ENCODE assay signal across 16 mouse cellular contexts in genomic region chr4:137788511-137789049, GRCm38 (mm10). TPM values are rescaled to one million over a fixed set of nuclear protein-coding genes. Genes with fewer than 3 reads are reported as not detected.
A peak's percentile ranks its signal among the peaks of the same experiment; 100 is the strongest.
DNase-seq lines count a peak whose midpoint lies in the region; ATAC-seq and TF ChIP-seq lines count a peak whose summit lies in the region.
"Had no signal": no experiment of that assay in that cellular context is flagged by ENCODE, and none has a peak within 500 bp of the region (broad histone marks: within the 10 kb centered on the region; RNA-seq: fewer than 3 reads in every experiment).

No protein-coding gene starts in this region.

- ATAC-seq in hindbrain, embryonic 12.5 days (ENCODE audit: low FRiP score) = peak; percentile 68
- no peak for ATAC-seq in hindbrain, postnatal 0 days
- ATAC-seq in midbrain, embryonic 12.5 days (ENCODE audit: low FRiP score, low read depth) = peak; percentile 27; the same call in 1 of the 2 replicates
- no peak for ATAC-seq in midbrain, embryonic 16.5 days
- no peak for ATAC-seq in midbrain, embryonic 14.5 days (ENCODE audit: low FRiP score, low TSS enrichment)
- ATAC-seq: intestine, embryonic 16.5 days had no signal

- H3K27ac ChIP-seq in hindbrain, embryonic 12.5 days = peak overlapping the region; percentile 50; the same call in 1 of the 2 replicates
- no peak overlapping the region for H3K27ac ChIP-seq in hindbrain, postnatal 0 days
- no peak overlapping the region for H3K27ac ChIP-seq in midbrain, embryonic 12.5 days (replicated peaks)
- no peak overlapping the region for H3K27ac ChIP-seq in midbrain, embryonic 16.5 days (ENCODE audit: low read length)
- H3K27ac ChIP-seq in ES-E14 (ENCODE audit: insufficient read depth, low read depth, low read length, poor library complexity, severe bottlenecking) = peak overlapping the region; percentile 38; the same call in 1 of the 2 replicates
- no peak overlapping the region for H3K27ac ChIP-seq in midbrain, embryonic 14.5 days (replicated peaks; ENCODE audit: low read depth, low read length)
- H3K27ac ChIP-seq: forebrain, embryonic 12.5 days; heart, embryonic 15.5 days; liver, embryonic 13.5 days had no signal

- TF ChIP-seq CTCF in hindbrain, postnatal 0 days (IDR thresholded peaks at IDR 0.05; ENCODE audit: low read depth) = no peak

- no peaks in the 10 kb centered on the region for H3K36me3 ChIP-seq in hindbrain, embryonic 12.5 days
- H3K36me3 ChIP-seq in hindbrain, postnatal 0 days (ENCODE audit: insufficient read depth, low read length) = no peaks in the 10 kb centered on the region
- H3K36me3 ChIP-seq in midbrain, embryonic 12.5 days = no peaks in the 10 kb centered on the region
- H3K36me3 ChIP-seq in midbrain, embryonic 16.5 days (ENCODE audit: control insufficient read depth, insufficient read depth, low read length) = no peaks in the 10 kb centered on the region
- H3K36me3 ChIP-seq in ES-E14 (ENCODE audit: control insufficient read depth, insufficient read depth, low read length, poor library complexity, severe bottlenecking) = 0 out of 2 replicates have a peak, but pooled peaks cover 4% of the 10 kb centered on the region
- H3K36me3 ChIP-seq in midbrain, embryonic 14.5 days (ENCODE audit: control insufficient read depth, insufficient read depth, low read length) = no peaks in the 10 kb centered on the region
- H3K36me3 ChIP-seq: forebrain, embryonic 12.5 days; G1E; heart, embryonic 15.5 days; liver, embryonic 13.5 days had no signal

- H3K27me3 ChIP-seq in hindbrain, embryonic 12.5 days = no peaks in the 10 kb centered on the region
- H3K27me3 ChIP-seq in hindbrain, postnatal 0 days (ENCODE audit: insufficient read depth, low read length) = no peaks in the 10 kb centered on the region
- H3K27me3 ChIP-seq in midbrain, embryonic 12.5 days = 0 out of 2 replicates have a peak, but pooled peaks cover under 1% of the 10 kb centered on the region
- H3K27me3 ChIP-seq in midbrain, embryonic 16.5 days (ENCODE audit: control insufficient read depth, insufficient read depth, low read depth, low read length) = no peaks in the 10 kb centered on the region
- no peaks in the 10 kb centered on the region for H3K27me3 ChIP-seq in midbrain, embryonic 14.5 days (ENCODE audit: control insufficient read depth, insufficient read depth, low read length)
- H3K27me3 ChIP-seq: forebrain, embryonic 12.5 days had no signal

- no peak overlapping the region for H3K4me3 ChIP-seq in hindbrain, embryonic 12.5 days
- H3K4me3 ChIP-seq in hindbrain, postnatal 0 days (ENCODE audit: low read length) = no peak overlapping the region
- no peak overlapping the region for H3K4me3 ChIP-seq in midbrain, embryonic 12.5 days
- no peak overlapping the region for H3K4me3 ChIP-seq in midbrain, embryonic 16.5 days (ENCODE audit: low read depth, low read length)
- no peak overlapping the region for H3K4me3 ChIP-seq in ES-E14 (ENCODE audit: insufficient read depth in 1 of 2, low read depth in 1 of 2, low read length in 2 of 2, poor library complexity in 1 of 2, severe bottlenecking in 1 of 2)
- no peak overlapping the region for H3K4me3 ChIP-seq in midbrain, embryonic 14.5 days (replicated peaks; ENCODE audit: low read depth, low read length)
- H3K4me3 ChIP-seq: forebrain, embryonic 12.5 days; heart, embryonic 15.5 days; liver, embryonic 13.5 days had no signal

- no peak overlapping the region for H3K9ac ChIP-seq in hindbrain, embryonic 12.5 days
- no peak overlapping the region for H3K9ac ChIP-seq in hindbrain, postnatal 0 days (replicated peaks; ENCODE audit: low read length)
- no peak overlapping the region for H3K9ac ChIP-seq in midbrain, embryonic 12.5 days (replicated peaks)
- H3K9ac ChIP-seq in midbrain, embryonic 16.5 days (ENCODE audit: low read depth, low read length) = no peak overlapping the region
- H3K9ac ChIP-seq in ES-E14 (ENCODE audit: insufficient read depth, low read depth, low read length, poor library complexity, severe bottlenecking) = no peak overlapping the region
- H3K9ac ChIP-seq in midbrain, embryonic 14.5 days (replicated peaks; ENCODE audit: low read length) = no peak overlapping the region
- H3K9ac ChIP-seq: forebrain, embryonic 12.5 days; heart, embryonic 15.5 days; liver, embryonic 13.5 days had no signal

- peaks cover 24% of the 10 kb centered on the region for H3K4me1 ChIP-seq in hindbrain, embryonic 12.5 days
- H3K4me1 ChIP-seq in hindbrain, postnatal 0 days (ENCODE audit: insufficient read depth, low read length) = peaks cover 4% of the 10 kb centered on the region; the same call in 1 of the 2 replicates
- peaks cover 32% of the 10 kb centered on the region for H3K4me1 ChIP-seq in midbrain, embryonic 12.5 days
- H3K4me1 ChIP-seq in midbrain, embryonic 16.5 days (ENCODE audit: control insufficient read depth, insufficient read depth, low read length) = no peaks in the 10 kb centered on the region; the same call in 1 of the 2 replicates
- peaks cover 13 to 40% of the 10 kb centered on the region in 2 experiments for H3K4me1 ChIP-seq in ES-E14 (ENCODE audit: control insufficient read depth in 2 of 2, insufficient read depth in 2 of 2, low read length in 2 of 2, poor library complexity in 1 of 2)
- peaks cover 17% of the 10 kb centered on the region; the same call in 1 of the 2 replicates for H3K4me1 ChIP-seq in midbrain, embryonic 14.5 days (ENCODE audit: control insufficient read depth, insufficient read depth, low read length)

- in situ Hi-C loops in ES-E14 (cut with MboI; ENCODE audit: low sequenced_read_pairs in 2 of 2, unreplicated experiment in 2 of 2) = no loop called here

- no peak overlapping the region for H3K4me2 ChIP-seq in hindbrain, embryonic 12.5 days (replicated peaks)
- no peak overlapping the region for H3K4me2 ChIP-seq in hindbrain, postnatal 0 days (ENCODE audit: low read depth, low read length)
- H3K4me2 ChIP-seq in midbrain, embryonic 12.5 days (replicated peaks) = no peak overlapping the region
- no peak overlapping the region for H3K4me2 ChIP-seq in midbrain, embryonic 16.5 days (ENCODE audit: low read length)
- no peak overlapping the region for H3K4me2 ChIP-seq in midbrain, embryonic 14.5 days (ENCODE audit: low read length)
- H3K4me2 ChIP-seq: forebrain, embryonic 12.5 days; heart, embryonic 15.5 days; liver, embryonic 13.5 days had no signal

- H3K9me3 ChIP-seq in hindbrain, embryonic 12.5 days (replicated peaks) = no peaks in the 10 kb centered on the region
- H3K9me3 ChIP-seq in hindbrain, postnatal 0 days (ENCODE audit: low read length) = no peaks in the 10 kb centered on the region
- H3K9me3 ChIP-seq in midbrain, embryonic 12.5 days = no peaks in the 10 kb centered on the region
- H3K9me3 ChIP-seq in midbrain, embryonic 16.5 days (replicated peaks; ENCODE audit: control insufficient read depth, low read length, poor library complexity, severe bottlenecking) = no peaks in the 10 kb centered on the region
- no peaks in the 10 kb centered on the region for H3K9me3 ChIP-seq in ES-E14 (ENCODE audit: control insufficient read depth, insufficient read depth, low read depth, low read length)
- no peaks in the 10 kb centered on the region for H3K9me3 ChIP-seq in midbrain, embryonic 14.5 days (ENCODE audit: control insufficient read depth, low read length)
- H3K9me3 ChIP-seq: forebrain, embryonic 12.5 days; G1E; heart, embryonic 15.5 days; liver, embryonic 13.5 days had no signal

- WGBS in hindbrain, embryonic 12.5 days = 45% methylated on average over 7 of the region's 7 CpGs
- 53% methylated on average over 7 of the region's 7 CpGs for WGBS in hindbrain, postnatal 0 days
- WGBS in midbrain, embryonic 12.5 days = 60% methylated on average over 7 of the region's 7 CpGs
- 55% methylated on average over 7 of the region's 7 CpGs for WGBS in midbrain, embryonic 16.5 days
- WGBS in midbrain, embryonic 14.5 days = 38% methylated on average over 7 of the region's 7 CpGs

- no peak for DNase-seq in hindbrain, postnatal 0 days (ENCODE audit: low spot score)
- DNase-seq in ES-E14 (ENCODE audit: low read depth, low spot score) = no peak
- DNase-seq in midbrain, embryonic 14.5 days = peak; percentile 40
- no peak for DNase-seq in T-cell, adult 2 months (ENCODE audit: low spot score)
- no peak for DNase-seq in thymus, postnatal 0 days (ENCODE audit: low spot score)
- DNase-seq: cerebellum, adult 11 months; gastrocnemius, postnatal 14 days; liver, embryonic 13.5 days had no signal

TF ChIP-seq in ES-E14, 5 proteins besides CTCF, POLR2A, EP300 and RAD21:
- no peak for TF ChIP-seq HCFC1 (IDR thresholded peaks at IDR 0.05; ENCODE audit: borderline replicate concordance, insufficient read depth, low read length)
- TF ChIP-seq ZNF384 (IDR thresholded peaks at IDR 0.05; ENCODE audit: low read depth, low read length) = no peak
- TF ChIP-seq MAFK (IDR thresholded peaks at IDR 0.05; ENCODE audit: insufficient read depth, low read depth, low read length) = no peak
- TF ChIP-seq ZC3H11A (IDR thresholded peaks at IDR 0.05; ENCODE audit: borderline replicate concordance, low read depth, low read length) = no peak
- TF ChIP-seq CHD2 (IDR thresholded peaks at IDR 0.05; ENCODE audit: low read depth, low read length) = no peak

RNA-seq across cellular contexts. Expression of gene Alpl, which starts 7.6 kb away (rescaled TPM):
- polyA plus RNA-seq in hindbrain, embryonic 12.5 days (2016; fragmentation: Nextera tagmentation; extraction: Ambion mirVana) = 13.6 and 15.9 TPM in 2 replicates
- total RNA-seq in hindbrain, postnatal 0 days (2014; rRNA removed) = 15.3 and 22.4 TPM in 2 replicates
- polyA plus RNA-seq in hindbrain, postnatal 0 days (2015; fragmentation: Nextera tagmentation; extraction: Ambion mirVana) = 16.6 and 17.5 TPM in 2 replicates
- polyA plus RNA-seq in midbrain, embryonic 12.5 days (2016; fragmentation: Nextera tagmentation; extraction: Ambion mirVana) = 14.7 and 17.1 TPM in 2 replicates
- 9.1 and 12.1 TPM in 2 replicates for polyA plus RNA-seq in midbrain, embryonic 16.5 days (2015; fragmentation: Nextera tagmentation; extraction: Ambion mirVana)
- 234 and 330 TPM in 2 replicates for total RNA-seq in ES-E14 (2012; rRNA removed)
- 6.0 and 6.1 TPM in 2 replicates for polyA plus RNA-seq in midbrain, embryonic 14.5 days (2014; fragmentation: Nextera tagmentation; extraction: Ambion mirVana)
- 1.4 and 1.5 TPM in 2 replicates for polyA plus RNA-seq in thymus, postnatal 0 days (2015; fragmentation: Nextera tagmentation; extraction: Ambion mirVana)
- total RNA-seq: G1E; megakaryocyte-erythroid progenitor cell, adult 5-6 weeks had no signal
- polyA plus RNA-seq: G1E had no signal

Comparison
In these comparisons a context has a peak if more than half of its experiments do, and no peak if none do; other contexts are left out.
1. ATAC-seq: peak in hindbrain, embryonic 12.5 days (single experiment) and midbrain, embryonic 12.5 days (single experiment); none in hindbrain, postnatal 0 days (single experiment), midbrain, embryonic 16.5 days (single experiment) and midbrain, embryonic 14.5 days (single experiment).
2. H3K27ac ChIP-seq: peak in hindbrain, embryonic 12.5 days (single experiment) and ES-E14 (single experiment); none in hindbrain, postnatal 0 days (single experiment), midbrain, embryonic 12.5 days (single experiment), midbrain, embryonic 16.5 days (single experiment) and midbrain, embryonic 14.5 days (single experiment).